Mouse (Mus musculus) cerebellum, adult (tissue): ENCODE measurements around the gene Bcl11a.

Source experiments
- ATAC-seq: cut with Nextera tagmentation; 2 replicates; pipeline ENCODE4 v1.9.2; 2017; ENCODE audit warnings: mild to moderate bottlenecking, moderate library complexity, mixed read lengths; ENCODE audit not compliant: insufficient number of reproducible peaks, low FRiP score, low TSS enrichment

Bcl11a gene

GRCm38 (mm10) chr11:24077795-24078705, at the start of gene Bcl11a:
Bcl11a (plus strand) TSS chr11:24078056.
- no peak for ATAC-seq

- ATAC-seq = no peak
Measured at GRCm38 (mm10) chr11:24044025-24044424, 33.8 kb upstream of the Bcl11a start.

- ATAC-seq = 0 out of 2 replicates have a peak, but pooled peaks have one; percentile 15
Measured at GRCm38 (mm10) chr11:24049226-24050031, 28.4 kb upstream of the Bcl11a start.

GRCm38 (mm10) chr11:24050032-24050757, 27.7 kb upstream of the Bcl11a start:
- ATAC-seq = no peak

GRCm38 (mm10) chr11:24052882-24053281, 25.0 kb upstream of the Bcl11a start:
- no peak for ATAC-seq

- no peak for ATAC-seq
Measured at GRCm38 (mm10) chr11:24059137-24059536, 18.7 kb upstream of the Bcl11a start.

GRCm38 (mm10) chr11:24060428-24060827, 17.4 kb upstream of the Bcl11a start:
- ATAC-seq = no peak

GRCm38 (mm10) chr11:24061819-24062218, 16.0 kb upstream of the Bcl11a start:
- no peak for ATAC-seq

- ATAC-seq = no peak
Measured at GRCm38 (mm10) chr11:24062495-24063096, 15.3 kb upstream of the Bcl11a start.

GRCm38 (mm10) chr11:24064221-24064620, 13.6 kb upstream of the Bcl11a start:
- ATAC-seq = no peak

GRCm38 (mm10) chr11:24065313-24065712, 12.5 kb upstream of the Bcl11a start:
- ATAC-seq = no peak

- ATAC-seq = no peak
Measured at GRCm38 (mm10) chr11:24074021-24074591, 3.8 kb upstream of the Bcl11a start.

- ATAC-seq = no peak
Measured at GRCm38 (mm10) chr11:24074634-24075104, 3.2 kb upstream of the Bcl11a start, which contains the start of gene A830031A19Rik. A830031A19Rik (minus strand) TSS chr11:24075054.

- no peak for ATAC-seq
Measured at GRCm38 (mm10) chr11:24075486-24076126, 2.2 kb upstream of the Bcl11a start.

- ATAC-seq = no peak
Measured at GRCm38 (mm10) chr11:24076127-24076650, 1.7 kb upstream of the Bcl11a start.

- ATAC-seq = no peak
Measured at GRCm38 (mm10) chr11:24076821-24077730, 780 bp upstream of the Bcl11a start.

- ATAC-seq = no peak
Measured at GRCm38 (mm10) chr11:24078706-24079316, 955 bp downstream of the Bcl11a start.
